Mouse (Mus musculus) kidney, postnatal 10 days (tissue): ENCODE data around the gene Chd5.

ENCODE experiments used
- DNase-seq: peaks from one replicate; pipeline ENCODE4 v3.0.0; 2021; ENCODE audit warnings: mixed read lengths

The Chd5 gene

GRCm38 (mm10) chr4:152355672-152356071, 17.2 kb downstream of the Chd5 start:
- DNase-seq, result no peak

DNA sequence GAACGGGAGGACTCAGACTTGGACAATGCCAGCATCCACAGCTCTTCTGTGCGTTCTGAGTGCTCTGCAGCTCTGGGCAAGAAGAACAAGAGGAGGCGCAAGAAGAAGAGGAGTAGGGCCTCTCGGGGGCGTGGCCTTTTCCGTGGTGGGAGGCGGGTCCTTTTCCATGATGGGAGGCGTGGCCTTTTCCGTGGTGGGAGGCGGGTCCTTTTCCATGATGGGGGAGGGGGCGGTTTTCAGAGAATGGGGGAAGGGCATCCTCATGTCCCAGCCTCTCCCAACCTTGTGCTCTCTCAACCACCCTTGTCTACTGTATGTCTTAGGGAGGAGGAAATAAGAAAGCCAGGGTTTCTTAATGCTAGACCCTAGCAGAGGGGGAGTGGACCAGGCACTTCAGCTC, 21.2 kb downstream of the Chd5 start:
- DNase-seq, result no peak

- DNase-seq, result peak; percentile 56
These were observed 22.4 kb downstream of the Chd5 start for GRCm38 (mm10) chr4:152360855-152361254.

- no peak for DNase-seq
These were observed 23.7 kb downstream of the Chd5 start for GRCm38 (mm10) chr4:152362180-152362579.

GRCm38 (mm10) chr4:152365228-152365627, 26.8 kb downstream of the Chd5 start:
- DNase-seq, result no peak

DNA sequence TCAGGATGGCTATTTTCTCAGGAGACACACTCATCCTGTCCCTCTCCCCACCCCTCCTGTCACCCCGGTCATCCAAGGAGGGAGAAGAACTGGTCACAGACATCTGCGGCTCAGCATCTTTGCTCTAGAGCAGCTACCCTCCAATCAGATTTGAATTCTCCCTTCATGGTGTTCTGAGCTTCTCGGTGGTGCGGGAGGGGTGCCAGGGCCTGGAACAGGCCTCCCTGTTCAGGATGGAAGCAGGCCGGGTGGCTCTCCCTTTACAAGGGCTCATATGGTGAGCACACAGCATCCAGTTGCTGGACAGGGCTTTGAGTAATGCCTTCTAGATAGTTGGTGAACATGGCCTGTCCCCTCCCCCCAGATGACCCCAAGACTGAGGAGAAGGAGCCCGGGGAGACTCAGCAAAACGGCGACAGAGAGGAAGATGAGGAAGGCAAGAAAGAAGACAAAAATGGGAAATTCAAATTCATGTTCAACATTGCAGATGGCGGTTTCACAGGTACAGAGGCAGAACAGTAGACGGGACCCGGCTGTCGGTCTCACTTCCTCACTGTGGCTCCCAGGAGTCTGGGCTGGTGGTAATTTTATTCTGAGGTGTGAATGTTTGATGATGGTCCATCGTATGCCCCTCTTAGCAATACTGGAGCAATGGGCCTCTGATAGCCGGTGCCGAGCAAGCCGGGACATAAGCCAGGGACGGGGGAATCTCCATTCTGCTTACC, 44.2 kb downstream of the Chd5 start:
- no peak for DNase-seq

GRCm38 (mm10) chr4:152385644-152386043, 47.2 kb downstream of the Chd5 start:
- no peak for DNase-seq

- DNase-seq, result no peak
These were observed 53.7 kb downstream of the Chd5 start for GRCm38 (mm10) chr4:152392192-152392591.

DNA sequence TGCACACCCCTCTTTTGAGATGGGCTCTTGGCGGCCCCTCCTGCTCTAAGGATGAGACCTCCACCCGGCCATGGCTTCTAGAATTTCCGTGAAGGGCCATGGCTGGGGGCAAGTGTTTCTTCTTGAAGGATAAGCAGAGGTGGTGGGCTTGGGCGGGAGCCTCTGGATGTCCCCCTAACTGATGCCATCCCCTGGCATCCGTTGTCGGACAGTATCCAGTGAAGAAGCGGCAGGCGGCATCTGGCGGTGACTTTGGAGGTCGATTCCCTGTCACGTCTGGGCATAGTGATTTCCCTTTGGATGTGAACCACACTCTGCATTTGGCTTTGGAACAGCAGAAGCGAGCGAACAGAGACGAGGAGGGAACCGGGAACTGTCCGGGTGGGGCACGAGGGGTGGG, 54.2 kb downstream of the Chd5 start:
- DNase-seq, result no peak

DNA sequence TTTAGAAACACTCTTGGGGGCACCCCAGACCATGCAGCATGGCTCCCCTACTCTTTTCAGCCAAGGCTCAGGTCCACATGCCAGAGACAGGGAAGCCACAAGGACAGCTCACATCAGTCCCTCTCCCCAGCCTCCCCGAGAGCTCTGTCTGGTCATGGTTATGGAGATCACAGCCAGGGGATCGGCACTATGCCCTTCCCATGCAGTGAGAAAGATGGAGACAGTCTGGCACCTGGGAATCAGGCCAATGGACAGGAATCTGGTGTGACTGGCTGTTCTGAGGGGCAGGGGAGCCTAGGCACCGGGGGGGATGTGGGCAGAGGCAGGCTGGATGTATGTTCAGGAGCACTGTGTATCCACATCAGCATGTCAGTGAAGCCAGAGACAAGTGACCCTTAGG, 60.5 kb downstream of the Chd5 start:
- no peak for DNase-seq

DNA sequence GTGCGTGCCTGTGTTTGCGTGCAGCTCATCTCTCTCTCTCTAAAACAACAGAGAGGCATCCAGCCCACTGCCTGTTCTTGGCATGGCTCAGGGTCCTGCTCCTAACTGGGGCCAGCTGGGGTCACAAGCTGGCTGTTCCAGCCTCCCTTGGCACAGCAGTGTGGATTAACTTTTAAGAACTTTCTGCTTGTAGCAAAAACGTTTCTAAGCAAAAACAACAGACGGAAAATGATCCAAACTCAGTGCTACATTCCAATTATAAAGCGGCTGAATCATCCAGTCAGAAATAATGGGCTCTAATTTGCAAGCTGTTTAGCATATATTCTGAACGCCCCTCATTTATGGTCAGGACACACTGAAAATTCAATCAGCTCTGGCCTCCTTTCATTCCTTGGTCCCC, 66.7 kb downstream of the Chd5 start:
- DNase-seq, result no peak

DNA sequence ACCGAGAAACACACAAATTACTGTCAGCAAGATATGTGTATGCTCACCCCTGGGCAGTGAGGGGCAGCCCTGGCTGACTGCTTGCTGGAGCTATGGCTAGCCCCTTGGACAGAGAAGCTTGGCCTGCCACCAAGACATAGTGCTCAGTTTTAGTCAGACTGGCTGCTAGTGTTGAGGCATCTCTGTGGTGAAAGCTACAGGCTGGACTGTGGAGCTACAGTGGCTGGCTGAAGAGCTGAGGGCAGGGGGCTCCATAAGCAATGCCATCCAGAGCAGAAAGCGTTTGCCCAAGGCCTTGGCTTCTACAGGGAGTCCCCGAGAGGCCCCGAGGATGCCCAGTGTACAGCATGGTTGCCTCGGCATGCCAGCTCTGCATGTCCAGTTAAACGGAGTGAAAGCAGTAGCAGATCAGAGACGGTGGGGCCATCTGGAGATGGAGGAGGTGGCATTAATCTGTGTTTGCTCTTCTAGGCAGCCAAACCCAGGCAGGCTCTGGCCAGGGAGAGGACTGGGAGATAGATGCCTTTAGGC, 67.3 kb downstream of the Chd5 start:
- DNase-seq, result no peak

- DNase-seq, result no peak
These were observed 68.1 kb downstream of the Chd5 start for GRCm38 (mm10) chr4:152406531-152406930.

- DNase-seq, result no peak
These were observed 72.5 kb downstream of the Chd5 start for GRCm38 (mm10) chr4:152410961-152411360.

- no peak for DNase-seq
These were observed 74.2 kb downstream of the Chd5 start for GRCm38 (mm10) chr4:152412524-152413080.

DNA sequence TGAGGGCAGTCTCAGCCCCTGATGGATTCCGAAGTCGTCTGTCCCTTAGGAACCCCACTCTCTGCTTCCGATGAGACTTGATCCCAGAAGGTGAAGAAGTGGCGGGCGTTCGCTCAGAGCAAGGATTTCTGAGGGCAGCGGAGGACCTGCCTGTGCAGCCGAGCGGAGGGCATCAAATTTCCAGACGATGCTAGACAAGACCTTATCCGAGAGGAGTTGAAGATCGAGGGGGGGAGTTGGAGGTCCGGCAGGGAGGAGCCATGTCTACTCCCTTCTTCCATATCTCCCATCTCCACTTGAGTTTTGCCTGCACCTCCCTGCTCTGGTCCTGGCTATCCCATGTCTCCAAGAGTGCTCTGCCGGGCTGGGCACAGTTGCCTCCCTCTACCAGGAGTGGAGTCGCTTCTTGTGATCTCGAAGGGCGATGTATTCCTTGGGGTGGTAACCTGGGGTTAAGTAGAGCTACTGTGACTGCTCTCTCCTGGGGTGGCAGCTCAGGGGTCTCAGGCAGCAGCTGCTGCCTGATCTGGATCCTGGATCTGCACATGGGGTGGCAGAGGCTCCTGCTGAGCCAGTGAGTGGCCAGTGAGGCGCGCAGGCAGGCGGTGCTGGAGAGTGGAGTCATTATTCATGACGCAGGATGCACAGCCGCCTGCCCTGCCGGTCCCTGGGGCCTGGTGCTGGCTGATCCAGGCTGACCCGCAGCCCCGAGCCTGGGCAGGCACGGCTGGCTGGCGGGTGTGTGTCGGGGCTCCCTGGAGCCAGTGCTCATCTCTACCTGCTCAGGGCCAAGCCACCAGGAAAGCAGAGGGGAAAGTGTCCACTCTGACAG, 80.0 kb downstream of the Chd5 start:
- no peak for DNase-seq

GRCm38 (mm10) chr4:152423576-152423975, 85.1 kb downstream of the Chd5 start:
- no peak for DNase-seq

- peak; percentile 79 for DNase-seq
These were observed 85.9 kb downstream of the Chd5 start for GRCm38 (mm10) chr4:152424341-152424740.

- peak; percentile 27 for DNase-seq
These were observed 86.5 kb downstream of the Chd5 start for GRCm38 (mm10) chr4:152424922-152425321.

- DNase-seq, result no peak
These were observed 89.8 kb downstream of the Chd5 start for GRCm38 (mm10) chr4:152428259-152428658.

- peak; percentile 39 for DNase-seq
These were observed 93.9 kb downstream of the Chd5 start for GRCm38 (mm10) chr4:152432308-152432707.

DNA sequence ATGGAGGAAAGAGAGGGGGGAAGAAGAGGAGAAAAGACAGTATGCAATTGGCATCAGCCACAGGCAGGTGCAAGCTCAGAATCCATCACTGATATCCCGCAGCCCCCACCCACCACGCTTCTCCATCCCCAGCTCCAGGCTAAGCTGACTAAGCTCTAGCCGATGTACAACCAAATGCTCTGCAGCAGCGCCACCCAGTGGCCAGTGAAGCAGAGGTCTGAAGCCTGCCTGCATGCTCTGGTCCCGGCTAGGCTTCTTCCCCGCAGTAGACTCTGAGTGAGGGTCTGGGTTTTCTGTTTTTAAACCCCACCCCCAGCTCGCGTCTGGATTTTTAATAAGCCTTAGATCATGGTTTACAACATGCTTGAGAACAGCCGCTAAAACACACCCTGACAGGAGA, 96.4 kb downstream of the Chd5 start:
- DNase-seq, result peak; percentile 94

DNA sequence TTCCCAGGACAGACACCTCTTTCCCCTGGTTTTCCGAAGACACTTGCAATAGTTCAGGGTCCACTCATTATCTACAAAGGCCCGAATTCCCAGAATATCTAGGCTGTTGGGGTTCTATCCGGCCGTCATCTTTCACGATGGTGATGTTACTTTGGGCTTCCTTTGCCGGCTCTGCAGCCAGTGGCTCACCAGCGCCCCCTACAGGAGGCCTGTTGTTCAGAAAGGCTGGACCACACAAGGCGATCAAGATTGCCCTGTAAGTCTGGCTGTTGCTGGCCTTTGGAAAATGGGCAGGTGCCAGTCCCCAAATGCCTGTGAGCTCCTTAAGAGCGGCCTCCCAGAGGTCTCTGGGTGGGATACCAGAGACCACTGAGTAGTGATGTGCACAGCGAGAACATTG, 96.8 kb downstream of the Chd5 start:
- peak; percentile 89 for DNase-seq
